Mouse (Mus musculus) neural tube, embryonic 11.5 days (tissue): ENCODE results near the gene Arhgap19. TPM values are rescaled to one million over a fixed set of nuclear protein-coding genes. Genes with fewer than 3 reads are reported as not detected.

Experiments
- ATAC-seq: fragments of 200-750 bp; cut with Nextera tagmentation; 2 replicates; pipeline ENCODE4 v1.8.0; 2017; ENCODE audit warnings: moderate number of reproducible peaks, mild to moderate bottlenecking, moderate TSS enrichment, moderate library complexity; ENCODE audit not compliant: insufficient read depth, low FRiP score, low TSS enrichment
- DNase-seq: peaks from one replicate; pipeline ENCODE4 v3.0.0-alpha.2; 2015; ENCODE audit warnings: low spot score
- H3K27ac ChIP-seq: fragments of 300-500 bp; sonication (generic); 2 replicates; pipeline ENCODE4 v1.5.1; 2014; ENCODE audit warnings: low read depth, mild to moderate bottlenecking, low read length
- H3K27me3 ChIP-seq: fragments of 300-500 bp; sonication (generic); 2 replicates; pipeline ENCODE4 v1.6.1; 2014; ENCODE audit warnings: mild to moderate bottlenecking, low read length, mixed read lengths; ENCODE audit not compliant: control insufficient read depth, insufficient read depth
- H3K36me3 ChIP-seq: fragments of 300-500 bp; sonication (generic); 2 replicates; pipeline ENCODE4 v1.6.1; 2014; ENCODE audit warnings: mild to moderate bottlenecking, low read length, moderate library complexity, mixed read lengths; ENCODE audit not compliant: control insufficient read depth, insufficient read depth
- H3K4me1 ChIP-seq: fragments of 300-500 bp; sonication (generic); 2 replicates; pipeline ENCODE4 v1.6.1; 2014; ENCODE audit warnings: low read length, mixed read lengths; ENCODE audit not compliant: control insufficient read depth, insufficient read depth
- H3K4me2 ChIP-seq: fragments of 300-500 bp; sonication (generic); 2 replicates; pipeline ENCODE4 v1.6.1; 2014; ENCODE audit warnings: low read depth, mild to moderate bottlenecking, moderate library complexity
- H3K4me3 ChIP-seq: fragments of 300-500 bp; sonication (generic); 2 replicates; pipeline ENCODE4 v1.5.1; 2014; ENCODE audit warnings: low read depth, low read length
- H3K9ac ChIP-seq: fragments of 300-500 bp; sonication (generic); 2 replicates; pipeline ENCODE4 v1.6.1; 2014; ENCODE audit warnings: mild to moderate bottlenecking, low read length
- H3K9me3 ChIP-seq: fragments of 300-500 bp; sonication (generic); 2 replicates; pipeline ENCODE4 v1.6.1; 2016; ENCODE audit warnings: low read length; ENCODE audit not compliant: control insufficient read depth
- WGBS: fragments of 180-500 bp; shearing (Covaris S2); extraction: QIAGEN DNeasy Blood & Tissue Kit; methylation state at CpG from one replicate; pipeline ENCODE4 v1.1.7; 2014; 5-methylcytosine and 5-hydroxymethylcytosine counted together
- polyA plus RNA-seq: library from polyadenylated mRNA; unstranded; fragments of >200 nt; fragmentation: Nextera tagmentation; extraction: Ambion mirVana; gene quantifications from 2 replicates; pipeline ENCODE4 v1.2.1, GENCODE M21; 2014

Gene Arhgap19
- polyA plus RNA-seq, 1 experiment from 2014 or later = 37.0 TPM

GRCm38 (mm10) chr19:41725491-41725890 lies 76.4 kb downstream of the Arhgap19 start:
- DNase-seq (no peak), ATAC-seq (no peak)
- Histone ChIP-seq H3K4me3 (no peak overlapping the region), H3K36me3 (no peaks in the 10 kb centered on the region), H3K4me2 (no peak overlapping the region), H3K27me3 (no peaks in the 10 kb centered on the region), H3K9me3 (no peaks in the 10 kb centered on the region), H3K4me1 (peaks cover 8% of the 10 kb centered on the region; the same call in 1 of the 2 replicates), H3K27ac (no peak overlapping the region), H3K9ac (no peak overlapping the region)
- 58% methylated on average over 2 of the region's 2 CpGs for WGBS

- no peaks in the 10 kb centered on the region for H3K9me3 ChIP-seq
- WGBS = 34% methylated on average over 9 of the region's 9 CpGs
- peaks cover 8% of the 10 kb centered on the region; the same call in 1 of the 2 replicates for H3K4me1 ChIP-seq
- H3K27me3 ChIP-seq = no peaks in the 10 kb centered on the region
- DNase-seq (peak; percentile 68), ATAC-seq (peak; percentile 38; the same call in 1 of the 2 replicates)
- H3K4me3 ChIP-seq = no peak overlapping the region
- H3K27ac ChIP-seq = no peak overlapping the region
- no peak overlapping the region for H3K9ac ChIP-seq
- H3K4me2 ChIP-seq = no peak overlapping the region
- H3K36me3 ChIP-seq = no peaks in the 10 kb centered on the region
These were observed 76.9 kb downstream of the Arhgap19 start for GRCm38 (mm10) chr19:41724831-41725470.

GRCm38 (mm10) chr19:41723337-41723736 lies 78.5 kb downstream of the Arhgap19 start:
- H3K4me3 ChIP-seq = no peak overlapping the region
- H3K9me3 ChIP-seq = no peaks in the 10 kb centered on the region
- DNase-seq (no peak), ATAC-seq (no peak)
- no peaks in the 10 kb centered on the region for H3K27me3 ChIP-seq
- whole genome bisulfite sequencing = 6% methylated on average over 2 of the region's 2 CpGs
- H3K4me2 ChIP-seq = no peak overlapping the region
- no peaks in the 10 kb centered on the region for H3K36me3 ChIP-seq
- no peak overlapping the region for H3K9ac ChIP-seq
- peaks cover 8% of the 10 kb centered on the region; the same call in 1 of the 2 replicates for H3K4me1 ChIP-seq
- 0 out of 2 replicates have a peak overlapping the region, but pooled peaks have one; percentile 8 for H3K27ac ChIP-seq

GRCm38 (mm10) chr19:41719436-41719835 lies 82.4 kb downstream of the Arhgap19 start:
- Histone ChIP-seq H3K27me3 (0 out of 2 replicates have a peak, but pooled peaks cover 2% of the 10 kb centered on the region), H3K27ac (no peak overlapping the region), H3K9me3 (no peaks in the 10 kb centered on the region), H3K4me2 (no peak overlapping the region), H3K36me3 (no peaks in the 10 kb centered on the region), H3K4me3 (no peak overlapping the region), H3K9ac (no peak overlapping the region), H3K4me1 (peaks cover 29% of the 10 kb centered on the region)
- DNase-seq = no peak
- ATAC-seq = no peak
- WGBS = 79% methylated on average over 8 of the region's 8 CpGs

Other genes starting within 250 kb of the Arhgap19 start
- 4.0 and 4.2 TPM in 2 replicates for gene Gm340, start 219.7 kb downstream of the Arhgap19 start, polyA plus RNA-seq
- 15.3 and 17.0 TPM in 2 replicates for gene Slit1, start 58.4 kb downstream of the Arhgap19 start, polyA plus RNA-seq
- gene Frat1, start 27.9 kb upstream of the Arhgap19 start, polyA plus RNA-seq = 8.6 and 8.9 TPM in 2 replicates
- gene Frat2, start 46.1 kb upstream of the Arhgap19 start, polyA plus RNA-seq = 6.5 and 8.7 TPM in 2 replicates
- 18.0 and 20.2 TPM in 2 replicates for gene Rrp12, start 94.1 kb upstream of the Arhgap19 start, polyA plus RNA-seq
- 824 and 860 TPM in 2 replicates for gene Pgam1, start 109.9 kb upstream of the Arhgap19 start, polyA plus RNA-seq
- gene Exosc1, start 131.4 kb upstream of the Arhgap19 start, polyA plus RNA-seq = 61.3 and 67.0 TPM in 2 replicates
- 66.8 and 69.2 TPM in 2 replicates for gene Zdhhc16, start 131.4 kb upstream of the Arhgap19 start, polyA plus RNA-seq
- 29.0 and 35.1 TPM in 2 replicates for gene Mms19, start 179.1 kb upstream of the Arhgap19 start, polyA plus RNA-seq
- gene Ubtd1, start 179.7 kb upstream of the Arhgap19 start, polyA plus RNA-seq = 9.9 and 11.2 TPM in 2 replicates
- 0.45 and 0.48 TPM in 2 replicates for gene Ankrd2, start 234.0 kb upstream of the Arhgap19 start, polyA plus RNA-seq
- 0.49 and 1.4 TPM in 2 replicates for gene Hoga1, start 243.6 kb upstream of the Arhgap19 start, polyA plus RNA-seq